In the genomic region with DNA sequence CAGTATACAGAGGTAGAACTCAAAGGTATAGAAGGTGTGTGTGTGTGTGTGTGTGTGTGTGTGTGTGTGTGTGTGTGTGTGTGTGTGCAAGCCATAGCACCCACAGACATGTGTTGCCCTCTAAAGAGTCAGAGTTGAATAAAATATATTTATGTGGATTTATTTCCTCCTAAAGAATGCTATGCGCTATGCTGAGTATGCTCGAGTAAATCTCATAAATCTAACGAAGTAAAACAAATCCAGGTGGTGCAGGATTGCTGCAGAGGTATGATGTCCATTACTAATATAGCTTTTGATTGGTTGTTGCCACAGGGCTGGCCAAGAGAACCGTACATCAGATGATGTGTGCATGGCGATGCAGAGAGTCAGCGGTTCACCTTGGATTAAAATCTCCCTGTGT, we compare ENCODE assay signal across 20 mouse cellular contexts.
"Had no signal": no experiment of that assay in that cellular context is flagged by ENCODE, and none has a peak within 500 bp of the region (broad histone marks: within the 10 kb centered on the region; RNA-seq: fewer than 3 reads in every experiment).

No protein-coding gene starts in this region.

- H3K36me3 ChIP-seq: liver, embryonic 13.5 days; liver, embryonic 15.5 days; lung, embryonic 15.5 days; midbrain, embryonic 10.5 days; midbrain, embryonic 12.5 days; neural tube, embryonic 12.5 days had no signal

- H3K9me3 ChIP-seq: liver, embryonic 13.5 days; liver, embryonic 15.5 days; lung, embryonic 15.5 days; midbrain, embryonic 10.5 days; midbrain, embryonic 12.5 days; neural tube, embryonic 12.5 days had no signal

- H3K4me2 ChIP-seq: liver, embryonic 13.5 days; liver, embryonic 15.5 days; lung, embryonic 15.5 days; midbrain, embryonic 12.5 days; neural tube, embryonic 12.5 days had no signal

- H3K4me1 ChIP-seq: liver, embryonic 13.5 days; liver, embryonic 15.5 days; lung, embryonic 15.5 days; megakaryocyte, embryonic 14.5 days; midbrain, embryonic 10.5 days; midbrain, embryonic 12.5 days; neural tube, embryonic 12.5 days had no signal

- DNase-seq: liver, embryonic 13.5 days; liver, postnatal 0 days; lung, adult 2 months; lung, postnatal 14 days; lung, postnatal 36 days; midbrain, embryonic 14.5 days; right cerebral cortex, postnatal 25 days; right cerebral cortex, postnatal 4 days; spleen, adult 18-20 months; thymus, adult 18-20 months; thymus, postnatal 14 days; thymus, postnatal 36 days had no signal

- H3K27ac ChIP-seq: liver, embryonic 13.5 days; liver, embryonic 15.5 days; lung, embryonic 15.5 days; macrophage; midbrain, embryonic 10.5 days; midbrain, embryonic 12.5 days; neural tube, embryonic 12.5 days had no signal

- H3K27me3 ChIP-seq: liver, embryonic 13.5 days; liver, embryonic 15.5 days; lung, embryonic 15.5 days; megakaryocyte, embryonic 14.5 days; midbrain, embryonic 12.5 days; neural tube, embryonic 12.5 days had no signal

- H3K4me3 ChIP-seq: liver, embryonic 13.5 days; liver, embryonic 15.5 days; lung, embryonic 15.5 days; megakaryocyte, embryonic 14.5 days; midbrain, embryonic 10.5 days; midbrain, embryonic 12.5 days; neural tube, embryonic 12.5 days had no signal

- ATAC-seq: liver, postnatal 0 days; lung, postnatal 0 days had no signal

- H3K9ac ChIP-seq: liver, embryonic 13.5 days; liver, embryonic 15.5 days; liver, postnatal 0 days; lung, embryonic 15.5 days; midbrain, embryonic 12.5 days; neural tube, embryonic 12.5 days had no signal
